Mouse (Mus musculus): Measurements from ENCODE around the gene Aldh6a1. TPM values are rescaled to one million over a fixed set of nuclear protein-coding genes. Genes with fewer than 3 reads are reported as not detected.

Gene Aldh6a1
- polyA plus RNA-seq, 1 experiment from 2014 or later = 25.7 TPM

DNA sequence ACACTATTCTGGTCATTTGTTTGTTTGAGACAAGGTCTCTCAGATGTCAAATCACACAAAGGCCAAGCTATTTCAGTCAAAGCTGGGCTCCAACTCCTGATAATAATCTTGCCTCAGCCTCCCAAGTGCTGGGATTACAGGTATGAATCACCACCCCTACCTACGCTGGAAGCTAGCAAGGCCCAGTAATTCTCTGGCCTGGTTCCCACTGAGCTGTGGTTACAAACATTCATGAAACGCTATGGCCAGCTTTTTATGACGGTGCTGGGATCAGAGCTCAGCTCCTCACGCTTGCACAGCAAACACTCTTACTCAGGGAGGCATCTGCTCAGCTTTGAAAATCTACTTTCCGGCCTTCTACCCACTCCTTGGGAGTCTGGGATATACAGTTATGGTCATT is 57.0 kb downstream of the Aldh6a1 start:
- 89% methylated on average over 5 of the region's 5 CpGs for WGBS
- no peaks in the 10 kb centered on the region for H3K36me3 ChIP-seq (ENCODE audit: control insufficient read depth, insufficient read depth, low read length)
- H3K27me3 ChIP-seq (ENCODE audit: control insufficient read depth, insufficient read depth, low read length) = no peaks in the 10 kb centered on the region
- peak; percentile 2 for DNase-seq (ENCODE audit: low spot score)
- no peak for ATAC-seq (ENCODE audit: insufficient read depth, low FRiP score, low TSS enrichment)
- no peak overlapping the region for H3K4me2 ChIP-seq (ENCODE audit: low read depth)
- no peak overlapping the region for H3K27ac ChIP-seq (ENCODE audit: low read depth, low read length)
- no peak overlapping the region for H3K9ac ChIP-seq (ENCODE audit: low read length)
- no peaks in the 10 kb centered on the region for H3K9me3 ChIP-seq (ENCODE audit: control insufficient read depth, low read length)
- H3K4me1 ChIP-seq (ENCODE audit: control insufficient read depth, insufficient read depth, low read length) = no peaks in the 10 kb centered on the region
- no peak overlapping the region for H3K4me3 ChIP-seq (ENCODE audit: low read depth, low read length)

DNA sequence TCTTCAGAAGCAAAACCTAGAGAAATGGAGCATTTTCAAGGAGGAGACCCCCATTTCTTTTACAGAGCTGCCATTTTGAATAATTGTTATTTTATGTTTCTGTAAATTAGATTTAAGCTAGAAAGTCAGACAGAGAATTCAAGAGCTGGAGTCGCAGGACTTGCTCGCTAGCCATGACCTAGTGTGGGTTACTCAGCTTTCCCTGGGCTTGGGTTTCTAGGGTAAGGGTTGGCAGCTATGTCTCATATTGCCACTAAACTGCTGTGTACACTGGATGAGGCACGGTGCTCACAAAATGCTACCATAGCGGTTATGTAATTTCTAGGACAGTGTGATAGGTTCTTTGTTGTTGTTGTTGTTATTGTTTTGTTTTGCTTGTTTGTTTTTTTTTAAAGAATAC is 58.1 kb downstream of the Aldh6a1 start:
- Histone ChIP-seq H3K27ac (ENCODE audit: low read depth, low read length) (no peak overlapping the region), H3K4me3 (ENCODE audit: low read depth, low read length) (no peak overlapping the region), H3K36me3 (ENCODE audit: control insufficient read depth, insufficient read depth, low read length) (no peaks in the 10 kb centered on the region), H3K4me1 (ENCODE audit: control insufficient read depth, insufficient read depth, low read length) (no peaks in the 10 kb centered on the region), H3K9me3 (ENCODE audit: control insufficient read depth, low read length) (no peaks in the 10 kb centered on the region), H3K27me3 (ENCODE audit: control insufficient read depth, insufficient read depth, low read length) (no peaks in the 10 kb centered on the region), H3K4me2 (ENCODE audit: low read depth) (no peak overlapping the region), H3K9ac (ENCODE audit: low read length) (no peak overlapping the region)
- DNase-seq (ENCODE audit: low spot score) = no peak
- ATAC-seq (ENCODE audit: insufficient read depth, low FRiP score, low TSS enrichment) = no peak
- WGBS = 96% methylated on average over 4 of the region's 4 CpGs

DNA sequence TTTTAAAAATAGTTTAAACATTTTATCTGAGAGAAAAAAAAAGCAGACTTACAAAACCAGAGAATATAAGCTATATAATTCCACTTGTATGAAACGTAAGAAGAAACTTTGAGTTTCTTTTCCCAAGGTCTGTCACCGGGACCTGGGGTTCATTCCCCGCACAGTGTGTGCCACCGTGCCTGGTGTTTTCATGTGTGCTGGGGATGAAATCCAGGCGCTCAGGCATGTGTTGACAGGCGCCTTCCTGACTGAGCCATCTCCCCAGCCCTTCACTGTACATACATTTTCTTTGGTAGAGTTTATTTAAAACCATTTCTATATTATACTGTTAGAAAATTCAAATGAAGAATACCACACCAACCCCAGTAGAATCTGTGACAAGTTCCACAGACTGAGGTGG is 60.5 kb downstream of the Aldh6a1 start:
- H3K4me2 ChIP-seq (ENCODE audit: low read depth) = no peak overlapping the region
- H3K9me3 ChIP-seq (ENCODE audit: control insufficient read depth, low read length) = no peaks in the 10 kb centered on the region
- ATAC-seq (ENCODE audit: insufficient read depth, low FRiP score, low TSS enrichment) (no peak), DNase-seq (ENCODE audit: low spot score) (no peak)
- no peaks in the 10 kb centered on the region for H3K4me1 ChIP-seq (ENCODE audit: control insufficient read depth, insufficient read depth, low read length)
- H3K27me3 ChIP-seq (ENCODE audit: control insufficient read depth, insufficient read depth, low read length) = no peaks in the 10 kb centered on the region
- WGBS = 90% methylated on average over 6 of the region's 6 CpGs
- H3K4me3 ChIP-seq (ENCODE audit: low read depth, low read length) = no peak overlapping the region
- H3K36me3 ChIP-seq (ENCODE audit: control insufficient read depth, insufficient read depth, low read length) = no peaks in the 10 kb centered on the region
- H3K27ac ChIP-seq (ENCODE audit: low read depth, low read length) = no peak overlapping the region
- H3K9ac ChIP-seq (ENCODE audit: low read length) = no peak overlapping the region

DNA sequence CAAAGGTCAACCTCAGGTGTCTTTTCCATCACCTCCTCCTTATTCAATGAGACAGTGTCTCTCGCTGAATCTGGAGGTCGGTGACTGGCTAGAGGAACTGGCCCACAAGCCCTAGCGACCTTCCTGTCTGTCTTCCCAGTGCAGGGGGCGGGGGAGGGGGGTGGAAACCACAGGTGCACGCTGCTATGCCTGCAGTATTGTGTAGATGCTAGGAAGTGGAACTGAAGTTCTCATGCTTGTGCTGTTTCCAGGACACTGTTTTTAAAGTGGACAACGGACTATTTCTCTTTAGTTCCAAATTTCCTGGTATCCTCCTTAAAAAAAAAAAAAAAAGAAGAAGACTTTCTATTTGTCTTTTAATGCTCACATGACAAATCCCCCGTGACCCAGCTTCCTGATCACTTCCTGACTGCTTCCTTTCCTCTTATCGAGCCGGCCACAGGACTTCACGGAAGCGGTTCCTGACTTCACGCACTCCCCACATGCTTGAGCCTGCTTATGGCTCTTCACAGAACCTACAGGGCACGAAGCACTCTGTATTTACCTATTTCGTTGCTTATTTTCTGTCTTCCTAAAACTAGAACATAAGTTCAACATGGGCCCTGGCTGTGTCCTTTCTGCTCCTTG is 61.9 kb downstream of the Aldh6a1 start:
- no peaks in the 10 kb centered on the region for H3K27me3 ChIP-seq (ENCODE audit: control insufficient read depth, insufficient read depth, low read length)
- no peak overlapping the region for H3K4me3 ChIP-seq (ENCODE audit: low read depth, low read length)
- no peak overlapping the region for H3K27ac ChIP-seq (ENCODE audit: low read depth, low read length)
- H3K36me3 ChIP-seq (ENCODE audit: control insufficient read depth, insufficient read depth, low read length) = no peaks in the 10 kb centered on the region
- no peaks in the 10 kb centered on the region for H3K4me1 ChIP-seq (ENCODE audit: control insufficient read depth, insufficient read depth, low read length)
- ATAC-seq (ENCODE audit: insufficient read depth, low FRiP score, low TSS enrichment) = no peak
- H3K9ac ChIP-seq (ENCODE audit: low read length) = no peak overlapping the region
- no peak for DNase-seq (ENCODE audit: low spot score)
- no peaks in the 10 kb centered on the region for H3K9me3 ChIP-seq (ENCODE audit: control insufficient read depth, low read length)
- WGBS = 77% methylated on average over 14 of the region's 14 CpGs
- H3K4me2 ChIP-seq (ENCODE audit: low read depth) = no peak overlapping the region

- Histone ChIP-seq H3K27ac (ENCODE audit: low read depth, low read length) (no peak overlapping the region), H3K9ac (ENCODE audit: low read length) (no peak overlapping the region), H3K4me1 (ENCODE audit: control insufficient read depth, insufficient read depth, low read length) (no peaks in the 10 kb centered on the region), H3K4me2 (ENCODE audit: low read depth) (no peak overlapping the region), H3K27me3 (ENCODE audit: control insufficient read depth, insufficient read depth, low read length) (no peaks in the 10 kb centered on the region), H3K9me3 (ENCODE audit: control insufficient read depth, low read length) (no peaks in the 10 kb centered on the region), H3K36me3 (ENCODE audit: control insufficient read depth, insufficient read depth, low read length) (no peaks in the 10 kb centered on the region), H3K4me3 (ENCODE audit: low read depth, low read length) (no peak overlapping the region)
- WGBS = 81% methylated on average over 8 of the region's 8 CpGs
- ATAC-seq (ENCODE audit: insufficient read depth, low FRiP score, low TSS enrichment) (no peak), DNase-seq (ENCODE audit: low spot score) (peak; percentile 2)
Measured at GRCm38 (mm10) chr12:84388097-84388496, 62.7 kb downstream of the Aldh6a1 start.

- H3K4me3 ChIP-seq (ENCODE audit: low read depth, low read length) = no peak overlapping the region
- no peak for ATAC-seq (ENCODE audit: insufficient read depth, low FRiP score, low TSS enrichment)
- no peaks in the 10 kb centered on the region for H3K9me3 ChIP-seq (ENCODE audit: control insufficient read depth, low read length)
- WGBS = 93% methylated on average over 4 of the region's 4 CpGs
- H3K4me1 ChIP-seq (ENCODE audit: control insufficient read depth, insufficient read depth, low read length) = no peaks in the 10 kb centered on the region
- DNase-seq (ENCODE audit: low spot score) = no peak
- H3K4me2 ChIP-seq (ENCODE audit: low read depth) = no peak overlapping the region
- H3K27me3 ChIP-seq (ENCODE audit: control insufficient read depth, insufficient read depth, low read length) = no peaks in the 10 kb centered on the region
- no peaks in the 10 kb centered on the region for H3K36me3 ChIP-seq (ENCODE audit: control insufficient read depth, insufficient read depth, low read length)
- no peak overlapping the region for H3K9ac ChIP-seq (ENCODE audit: low read length)
- no peak overlapping the region for H3K27ac ChIP-seq (ENCODE audit: low read depth, low read length)
Measured at GRCm38 (mm10) chr12:84385408-84385807, 65.4 kb downstream of the Aldh6a1 start.

DNA sequence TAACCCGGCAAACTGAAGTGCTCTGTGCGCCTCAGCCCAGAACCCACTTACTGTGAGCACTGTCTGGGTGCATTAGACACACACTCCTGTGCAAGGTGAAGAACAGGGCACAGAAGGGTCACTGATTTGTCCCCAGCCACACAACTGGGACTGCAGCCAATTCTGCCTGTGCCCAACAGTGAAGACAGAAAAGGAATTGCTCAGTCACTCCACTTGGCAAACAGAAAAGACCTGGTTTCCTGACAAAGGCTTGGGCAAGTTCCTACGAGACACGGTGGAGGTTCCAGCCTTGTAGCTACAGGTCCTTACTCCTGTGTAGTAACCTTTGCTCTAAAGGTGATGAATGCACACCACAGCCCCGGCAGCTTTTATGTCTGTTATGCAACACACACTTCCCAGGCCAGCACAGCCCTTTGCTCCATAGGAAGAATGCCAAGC is 66.1 kb downstream of the Aldh6a1 start:
- H3K36me3 ChIP-seq (ENCODE audit: control insufficient read depth, insufficient read depth, low read length) = no peaks in the 10 kb centered on the region
- no peak overlapping the region for H3K4me3 ChIP-seq (ENCODE audit: low read depth, low read length)
- no peak overlapping the region for H3K9ac ChIP-seq (ENCODE audit: low read length)
- H3K27ac ChIP-seq (ENCODE audit: low read depth, low read length) = no peak overlapping the region
- no peak for DNase-seq (ENCODE audit: low spot score)
- WGBS = 84% methylated on average over 5 of the region's 5 CpGs
- no peaks in the 10 kb centered on the region for H3K4me1 ChIP-seq (ENCODE audit: control insufficient read depth, insufficient read depth, low read length)
- H3K27me3 ChIP-seq (ENCODE audit: control insufficient read depth, insufficient read depth, low read length) = no peaks in the 10 kb centered on the region
- ATAC-seq (ENCODE audit: insufficient read depth, low FRiP score, low TSS enrichment) = no peak
- no peaks in the 10 kb centered on the region for H3K9me3 ChIP-seq (ENCODE audit: control insufficient read depth, low read length)
- H3K4me2 ChIP-seq (ENCODE audit: low read depth) = no peak overlapping the region

- ATAC-seq (ENCODE audit: insufficient read depth, low FRiP score, low TSS enrichment) (no peak), DNase-seq (ENCODE audit: low spot score) (no peak)
- H3K4me3 ChIP-seq (ENCODE audit: low read depth, low read length) = no peak overlapping the region
- no peak overlapping the region for H3K9ac ChIP-seq (ENCODE audit: low read length)
- H3K27ac ChIP-seq (ENCODE audit: low read depth, low read length) = no peak overlapping the region
- no peak overlapping the region for H3K4me2 ChIP-seq (ENCODE audit: low read depth)
- H3K27me3 ChIP-seq (ENCODE audit: control insufficient read depth, insufficient read depth, low read length) = no peaks in the 10 kb centered on the region
- H3K36me3 ChIP-seq (ENCODE audit: control insufficient read depth, insufficient read depth, low read length) = no peaks in the 10 kb centered on the region
- whole genome bisulfite sequencing = 86% methylated on average over 4 of the region's 4 CpGs
- no peaks in the 10 kb centered on the region for H3K9me3 ChIP-seq (ENCODE audit: control insufficient read depth, low read length)
- H3K4me1 ChIP-seq (ENCODE audit: control insufficient read depth, insufficient read depth, low read length) = no peaks in the 10 kb centered on the region
Measured at GRCm38 (mm10) chr12:84382369-84382768, 68.4 kb downstream of the Aldh6a1 start.
